Mouse (Mus musculus): ENCODE measurements around the gene Adora3. TPM values are rescaled to one million over a fixed set of nuclear protein-coding genes. Genes with fewer than 3 reads are reported as not detected.

Gene Adora3
- polyA plus RNA-seq, 1 experiment, result not detected

DNA sequence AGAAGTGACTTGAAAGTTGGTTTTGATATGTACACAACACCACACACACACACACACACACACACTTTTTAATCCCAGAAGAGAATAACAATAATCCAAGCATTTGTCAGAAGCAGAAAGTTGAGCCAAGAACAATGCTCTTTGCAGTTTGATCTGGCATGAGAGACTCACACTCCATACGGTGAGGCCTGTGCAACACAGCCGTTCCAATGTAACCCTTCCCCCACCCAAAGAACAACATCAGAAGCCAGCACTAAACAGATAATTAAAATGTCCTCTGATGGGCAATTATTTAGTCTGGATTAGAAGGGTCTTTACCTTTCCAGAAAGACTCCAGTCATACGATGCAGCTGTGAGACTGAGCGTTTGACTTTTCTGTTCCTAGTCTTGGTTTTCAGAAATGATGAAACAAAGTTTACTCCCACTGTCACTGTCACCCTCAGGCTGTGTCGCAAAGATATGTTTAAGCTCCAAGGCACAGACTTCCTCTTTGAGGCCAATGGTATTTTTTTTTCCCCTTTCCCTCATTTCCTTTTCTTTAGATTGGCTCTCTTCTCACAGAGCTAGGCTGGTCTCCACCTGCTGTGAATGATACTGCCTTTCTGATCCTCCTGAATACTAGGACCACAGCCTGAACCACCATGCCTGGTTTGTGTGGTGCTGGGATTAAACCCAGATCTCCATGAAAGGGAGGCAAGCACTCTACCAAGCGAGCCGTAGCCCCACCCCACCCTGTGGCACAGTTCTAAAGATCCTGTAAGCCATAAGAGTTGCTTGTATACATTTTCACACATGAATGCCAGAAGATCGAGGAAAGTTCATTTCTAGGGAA lies 61.8 kb downstream of the Adora3 start, which contains the start of gene I830077J02Rik:
Gene I830077J02Rik (minus strand): TSS at position 425 of the 832 bp plus-strand sequence.
- no peak for TF ChIP-seq GATA1 (IDR thresholded peaks at IDR 0.05; ENCODE audit: low read length)

- TF ChIP-seq GATA1 (IDR thresholded peaks at IDR 0.05; ENCODE audit: low read length), result no peak
Measured at GRCm38 (mm10) chr3:105933926-105934325, 63.3 kb downstream of the Adora3 start.

DNA sequence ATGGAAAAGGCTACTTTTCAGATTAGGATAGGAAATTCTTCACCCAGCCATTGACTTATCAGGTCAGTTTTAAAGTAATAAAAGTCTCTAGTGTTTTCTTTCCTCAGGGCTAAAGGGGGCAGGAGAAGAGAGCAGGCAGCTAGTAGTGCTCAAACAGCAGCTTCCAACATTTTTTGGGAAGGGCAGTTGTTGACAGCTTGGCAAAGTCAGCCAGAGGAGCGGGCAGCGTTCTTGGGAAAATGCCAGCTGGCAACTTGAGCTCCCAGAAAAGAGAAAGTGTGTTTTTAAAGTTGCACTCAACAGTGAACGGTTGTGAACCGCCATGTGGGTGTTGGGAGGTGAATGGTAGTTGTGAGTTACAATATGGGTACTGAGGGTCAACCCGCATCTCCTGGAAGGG lies 64.4 kb downstream of the Adora3 start:
- no peak for TF ChIP-seq GATA1 (IDR thresholded peaks at IDR 0.05; ENCODE audit: low read length)

GRCm38 (mm10) chr3:105936111-105936510 lies 65.5 kb downstream of the Adora3 start:
- no peak for TF ChIP-seq GATA1 (IDR thresholded peaks at IDR 0.05; ENCODE audit: low read length)

GRCm38 (mm10) chr3:105951348-105951747 lies 80.7 kb downstream of the Adora3 start:
- no peak for TF ChIP-seq GATA1 (IDR thresholded peaks at IDR 0.05; ENCODE audit: low read length)

GRCm38 (mm10) chr3:105957235-105957634 lies 86.6 kb downstream of the Adora3 start:
- no peak for TF ChIP-seq GATA1 (IDR thresholded peaks at IDR 0.05; ENCODE audit: low read length)

- TF ChIP-seq GATA1 (IDR thresholded peaks at IDR 0.05; ENCODE audit: low read length), result no peak
Measured at GRCm38 (mm10) chr3:105958204-105958603, 87.5 kb downstream of the Adora3 start.

Other genes starting within 250 kb of the Adora3 start
- 12.6 and 21.5 TPM in 2 replicates for gene Ddx20, start 183.3 kb upstream of the Adora3 start, polyA plus RNA-seq (2012)
- gene Inka2, start 166.3 kb upstream of the Adora3 start, polyA plus RNA-seq (2012), result 4.9 and 6.0 TPM in 2 replicates
- gene Rap1a, start 69.5 kb upstream of the Adora3 start, polyA plus RNA-seq (2012), result 17.1 and 25.4 TPM in 2 replicates
- gene Tmigd3, start within 50 bp of the Adora3 start, polyA plus RNA-seq (2012), result not detected in 2 replicates
- 0.56 TPM in 2 replicates for gene I830077J02Rik, start 61.8 kb downstream of the Adora3 start, polyA plus RNA-seq (2012)
- gene Wdr77, start 88.5 kb downstream of the Adora3 start, polyA plus RNA-seq (2012), result 87.9 and 105 TPM in 2 replicates
- gene Atp5f1, start 89.2 kb downstream of the Adora3 start, polyA plus RNA-seq (2012), result 96.5 and 102 TPM in 2 replicates
- gene Ovgp1, start 102.9 kb downstream of the Adora3 start, polyA plus RNA-seq (2012), result 0.13 and 0.23 TPM in 2 replicates
- not detected in 2 replicates for gene Pifo, start 143.8 kb downstream of the Adora3 start, polyA plus RNA-seq (2012)
- gene Chil5, start 162.0 kb downstream of the Adora3 start, polyA plus RNA-seq (2012), result not detected in 2 replicates
- not detected in 2 replicates for gene Chia1, start 242.4 kb downstream of the Adora3 start, polyA plus RNA-seq (2012)

Measured in G1E-ER4 (cell line).